Mouse (Mus musculus): ENCODE results near the gene Cldn2.

The Cldn2 gene

GRCm38 (mm10) chrX:139808085-139808484 lies 7.5 kb downstream of the Cldn2 start:
- no peak for DNase-seq (ENCODE audit: low spot score in 2 of 2)

DNA sequence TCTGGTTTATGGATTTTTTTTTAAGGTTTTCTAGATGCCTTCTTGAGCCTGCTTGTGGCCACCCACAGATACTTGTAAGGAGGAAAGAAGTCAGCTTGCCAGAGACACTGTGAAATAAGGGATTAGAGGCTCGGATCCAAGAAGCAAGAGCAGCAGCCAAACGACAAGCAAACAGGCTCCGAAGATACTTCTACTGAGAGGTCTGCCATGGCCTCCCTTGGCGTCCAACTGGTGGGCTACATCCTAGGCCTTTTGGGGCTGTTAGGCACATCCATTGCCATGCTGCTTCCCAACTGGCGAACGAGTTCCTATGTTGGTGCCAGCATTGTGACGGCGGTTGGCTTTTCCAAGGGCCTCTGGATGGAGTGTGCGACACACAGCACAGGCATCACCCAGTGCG lies 7.9 kb downstream of the Cldn2 start:
- no peak for DNase-seq (ENCODE audit: low spot score in 2 of 2)

- DNase-seq (ENCODE audit: low spot score in 2 of 2): no peak
These were observed 12.1 kb downstream of the Cldn2 start for GRCm38 (mm10) chrX:139812636-139813298.

DNA sequence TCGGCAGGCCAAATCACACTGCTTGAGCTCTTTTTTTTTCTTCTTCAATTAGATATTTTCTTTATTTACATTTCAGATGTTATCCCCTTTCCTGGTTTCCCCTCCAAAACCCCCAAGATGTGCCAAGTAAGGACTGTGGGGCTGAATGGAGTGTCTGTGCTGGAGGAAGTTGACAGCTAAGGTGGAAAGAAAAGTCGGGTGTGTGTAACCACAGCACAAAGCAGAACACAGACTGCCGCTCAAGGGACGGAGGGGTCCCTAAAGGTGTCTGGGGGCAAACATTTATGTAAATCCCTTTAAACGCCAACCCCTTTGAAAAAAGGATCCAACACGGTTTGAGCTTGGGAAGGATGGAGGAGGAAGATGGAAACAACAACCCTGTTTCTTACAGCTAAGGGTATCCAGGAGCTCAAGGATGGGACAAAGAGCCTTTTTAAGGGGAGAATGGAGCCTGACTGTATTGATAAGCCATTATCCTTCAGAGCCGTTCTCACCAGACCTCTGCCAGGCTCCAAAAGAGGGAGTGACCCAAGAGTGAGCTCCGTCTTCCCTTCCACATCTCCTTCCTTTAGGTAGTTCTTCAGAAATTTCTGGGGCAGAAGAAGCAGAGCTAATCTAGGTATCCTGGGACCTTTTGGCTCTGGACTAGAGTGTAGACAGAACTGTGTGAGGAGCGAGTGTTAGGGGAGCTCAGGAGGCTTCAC lies 12.8 kb downstream of the Cldn2 start:
- DNase-seq (ENCODE audit: low spot score in 2 of 2): no peak

DNA sequence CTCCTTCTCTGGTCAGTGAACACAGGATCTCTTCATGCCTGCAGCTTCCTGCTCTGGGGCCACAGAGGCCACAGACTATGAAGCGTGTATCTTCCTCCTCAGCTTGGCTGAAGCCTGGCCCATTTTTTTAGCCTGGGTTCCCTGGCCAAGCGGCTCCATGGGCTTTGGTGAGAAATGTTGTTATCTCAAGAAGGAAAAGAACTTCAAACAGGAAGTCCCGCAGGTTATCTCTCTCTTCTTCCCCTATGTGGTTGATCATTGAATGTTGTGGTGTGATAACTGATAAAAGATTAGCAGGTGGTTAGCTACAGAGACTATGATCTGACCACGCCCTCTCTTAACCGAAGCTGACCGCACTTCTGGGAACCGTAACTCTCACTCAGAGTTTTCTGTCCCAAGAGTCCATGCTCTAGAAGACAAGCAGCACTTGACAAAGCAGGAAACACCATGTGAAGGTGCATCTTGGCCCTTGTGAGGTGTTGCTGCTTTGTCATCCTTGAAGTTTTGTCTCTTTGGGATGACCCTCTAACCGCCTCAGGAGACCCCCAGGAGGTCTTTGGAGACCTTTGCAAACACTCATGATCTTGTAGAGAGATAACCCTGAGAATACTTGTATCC lies 13.5 kb downstream of the Cldn2 start:
- DNase-seq (ENCODE audit: low spot score in 2 of 2): no peak

DNA sequence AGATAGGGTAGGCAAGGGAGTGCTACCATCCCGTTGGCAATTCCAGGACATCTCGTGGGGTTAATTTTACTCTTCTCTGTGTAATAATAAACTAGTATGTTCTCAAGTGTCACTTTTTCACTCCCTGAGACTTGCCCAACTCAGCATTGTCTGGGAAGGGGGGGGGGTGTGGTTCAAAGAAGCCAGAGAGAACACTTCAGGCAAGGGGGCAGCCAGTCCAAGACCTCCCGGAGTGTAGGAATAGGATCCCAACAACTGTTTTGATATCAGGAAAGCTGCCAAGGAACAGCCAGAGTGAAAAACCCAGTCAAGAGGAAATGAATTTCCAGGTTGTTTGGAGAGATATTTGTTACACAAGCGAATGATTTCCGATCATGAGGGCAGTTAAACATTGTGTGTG lies 14.6 kb downstream of the Cldn2 start:
- no peak for DNase-seq (ENCODE audit: low spot score in 2 of 2)

GRCm38 (mm10) chrX:139825402-139825801 lies 24.8 kb downstream of the Cldn2 start:
- DNase-seq (ENCODE audit: low spot score in 2 of 2): no peak

- no peak for DNase-seq (ENCODE audit: low spot score in 2 of 2)
These were observed 26.3 kb downstream of the Cldn2 start for GRCm38 (mm10) chrX:139826926-139827325.

GRCm38 (mm10) chrX:139828363-139829092 lies 27.9 kb downstream of the Cldn2 start:
- DNase-seq (ENCODE audit: low spot score in 2 of 2): no peak

- no peak for DNase-seq (ENCODE audit: low spot score in 2 of 2)
These were observed 31.8 kb downstream of the Cldn2 start for GRCm38 (mm10) chrX:139832464-139832863.

GRCm38 (mm10) chrX:139839057-139839456 lies 38.4 kb downstream of the Cldn2 start:
- no peak for DNase-seq (ENCODE audit: low spot score in 2 of 2)

DNA sequence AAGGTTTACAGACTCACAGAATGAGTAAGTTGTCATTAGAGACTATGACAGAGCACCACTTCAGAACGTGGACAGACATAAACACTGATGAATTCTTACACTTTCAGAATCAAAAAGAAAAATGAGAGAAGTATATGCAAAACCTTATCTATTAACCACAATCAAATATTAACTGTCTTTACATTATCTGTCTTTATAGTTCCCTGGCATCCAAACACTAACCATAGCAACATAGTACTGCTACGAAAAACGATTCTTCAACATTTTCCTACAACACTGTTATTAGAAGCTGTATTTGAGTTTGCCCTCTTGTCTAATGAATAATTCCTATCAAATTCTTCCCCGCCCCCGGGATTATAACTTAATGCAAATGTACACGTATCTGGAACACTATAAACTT lies 40.5 kb downstream of the Cldn2 start:
- DNase-seq (ENCODE audit: low spot score in 2 of 2): no peak

- DNase-seq (ENCODE audit: low spot score in 2 of 2): no peak
These were observed 54.2 kb downstream of the Cldn2 start for GRCm38 (mm10) chrX:139854795-139855194.

DNA sequence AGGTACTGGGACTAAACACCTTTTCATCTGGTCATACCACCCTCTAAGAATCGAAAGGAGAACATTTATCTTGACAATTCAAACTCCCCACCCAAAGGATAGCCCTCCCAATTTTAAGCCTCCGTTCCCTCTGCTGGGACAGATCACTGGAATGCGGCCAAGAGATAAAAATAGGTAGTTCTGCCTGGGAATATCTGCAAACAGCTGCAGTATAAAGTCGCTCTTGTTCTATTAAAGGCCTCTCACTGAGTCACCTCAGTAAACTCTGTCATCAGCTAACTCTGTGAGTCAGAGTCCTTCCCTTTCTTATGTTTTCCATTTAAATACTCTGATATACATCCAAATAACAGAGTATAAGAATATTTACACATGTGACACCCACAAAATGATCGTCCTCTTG lies 58.8 kb downstream of the Cldn2 start:
- no peak for DNase-seq (ENCODE audit: low spot score in 2 of 2)

All from right cerebral cortex, postnatal 36 days (tissue).